Mouse (Mus musculus) adrenal gland, adult (tissue): ENCODE measurements around the gene Tmtc2.

Experiments used
- DNase-seq, 2 experiments: peaks; one replicate each; pipeline ENCODE4 v3.0.0; 2022 to 2023; ENCODE audit warnings: low spot score in 1 of 2; ENCODE audit not compliant: inconsistent age in 2 of 2

Gene Tmtc2

DNA sequence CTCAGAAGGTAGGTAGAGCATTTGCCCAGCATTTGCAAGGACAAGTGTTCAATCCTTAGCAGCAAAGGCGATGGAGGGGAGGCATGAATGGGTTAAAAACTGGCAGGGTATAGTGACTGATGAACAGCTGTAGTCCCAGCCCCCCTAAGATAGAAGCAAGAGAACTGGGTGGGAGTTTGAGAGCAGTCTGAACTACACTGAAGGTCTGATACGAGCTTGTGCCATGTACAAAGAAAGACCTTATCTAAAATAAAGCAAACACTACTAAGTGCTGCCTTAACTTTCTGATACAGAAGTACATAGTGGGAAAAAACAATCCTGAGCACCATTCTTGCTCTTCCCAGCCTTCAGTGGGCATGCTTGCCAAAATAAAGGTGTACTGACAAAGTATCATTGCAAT, 20.1 kb downstream of the Tmtc2 start:
- DNase-seq = no peak

DNA sequence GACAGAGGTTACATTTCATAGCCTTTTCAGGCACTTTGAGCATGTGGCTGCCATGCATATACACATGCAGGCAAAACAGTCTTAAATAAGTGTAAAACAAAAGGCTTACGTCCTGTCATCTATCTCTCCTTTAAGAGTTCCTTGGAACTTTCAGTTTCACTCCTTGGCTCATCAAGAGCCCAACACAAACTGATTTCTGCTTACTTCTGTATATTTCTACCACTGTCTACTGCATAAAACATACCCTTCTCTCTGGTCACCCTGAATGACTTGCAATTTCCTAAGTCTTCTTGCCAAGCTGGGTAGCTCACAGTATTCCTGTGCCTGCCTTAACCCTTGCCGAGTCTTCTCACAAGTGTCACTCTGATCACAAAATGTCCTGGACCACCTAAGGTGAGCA, 26.2 kb downstream of the Tmtc2 start:
- no peak for DNase-seq

DNA sequence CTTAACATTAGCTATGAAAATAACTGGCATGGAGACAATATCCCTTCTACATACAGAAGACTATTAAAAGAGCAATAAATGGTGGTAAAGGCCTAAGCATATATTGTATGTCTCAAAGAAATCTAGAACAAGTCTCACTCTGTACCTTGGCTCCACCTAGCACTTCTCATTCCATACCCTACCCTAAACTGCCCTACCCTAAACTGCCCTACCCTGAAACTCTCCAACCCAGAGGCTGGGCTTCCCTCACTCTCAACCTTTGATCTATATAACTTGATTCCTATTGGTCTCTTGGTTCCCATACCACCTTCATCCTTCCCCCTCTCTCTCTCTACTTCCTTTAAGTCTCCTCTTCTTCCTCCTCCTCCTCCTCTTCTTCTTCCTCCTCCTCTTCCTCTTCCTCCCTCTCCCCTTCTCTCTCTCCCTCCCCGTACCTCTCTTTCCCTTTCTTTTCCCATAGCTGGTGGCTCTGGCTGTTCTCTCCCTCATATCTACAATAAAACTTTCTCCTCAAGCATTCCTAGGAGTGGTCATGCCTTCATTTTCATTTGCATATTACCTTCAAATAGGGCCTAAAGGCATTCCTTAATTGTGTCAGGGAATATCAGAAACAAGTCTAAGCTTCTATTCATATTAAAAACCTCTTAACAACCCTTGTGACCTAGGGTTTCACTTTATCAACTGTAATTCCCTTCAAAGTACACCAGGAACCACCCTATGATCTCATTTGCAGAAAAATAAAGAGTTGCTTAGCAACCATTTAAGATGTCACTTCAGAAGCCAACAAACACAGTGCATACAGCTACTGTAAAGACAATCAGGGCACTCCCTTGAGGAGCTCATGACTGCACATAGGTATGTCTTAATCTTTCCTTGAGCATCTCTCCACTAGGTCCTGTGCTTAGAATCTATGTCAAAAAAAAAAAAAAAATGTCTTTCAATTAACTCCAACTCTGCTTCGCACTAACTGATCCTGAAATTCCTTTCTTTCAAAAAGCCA, 29.9 kb downstream of the Tmtc2 start:
- DNase-seq = no peak

DNA sequence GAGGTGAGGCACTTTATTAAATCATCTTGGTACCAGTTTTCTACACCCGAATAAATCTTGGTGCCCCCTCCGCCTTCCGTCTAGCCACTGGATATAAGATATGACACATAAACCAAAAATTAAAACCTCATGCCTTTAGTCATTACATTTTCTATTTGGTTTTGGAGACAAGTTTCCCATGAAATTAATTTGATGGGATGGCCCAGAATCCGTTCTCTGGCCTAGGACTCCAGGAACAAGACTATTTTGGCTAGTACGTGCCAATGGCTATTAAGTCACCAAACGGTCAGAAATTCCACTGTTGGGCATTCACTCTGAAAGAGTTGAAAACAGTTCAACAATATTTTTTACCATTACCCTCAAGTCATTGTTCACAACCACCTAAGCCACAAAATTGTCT, 32.2 kb downstream of the Tmtc2 start:
- no peak for DNase-seq

DNA sequence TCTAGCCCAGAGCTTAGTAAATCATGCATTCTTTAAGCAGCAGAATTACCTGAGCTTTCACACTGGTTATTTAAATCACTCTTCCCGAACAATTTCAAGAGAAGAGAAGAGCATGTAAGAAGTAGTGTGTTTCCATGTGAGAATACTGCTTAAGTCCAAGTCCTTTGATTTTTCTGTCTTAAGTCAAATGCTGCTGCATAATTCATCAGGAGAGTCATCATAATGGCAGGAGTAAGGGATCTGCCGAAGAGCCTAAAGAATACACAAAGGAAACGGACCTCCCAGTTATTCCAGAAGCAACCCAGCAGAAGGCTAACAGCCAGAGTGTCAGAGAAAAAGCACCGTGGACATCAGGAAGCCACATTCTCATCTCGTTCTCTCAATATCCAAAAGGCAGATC, 34.6 kb downstream of the Tmtc2 start:
- DNase-seq = no peak

DNA sequence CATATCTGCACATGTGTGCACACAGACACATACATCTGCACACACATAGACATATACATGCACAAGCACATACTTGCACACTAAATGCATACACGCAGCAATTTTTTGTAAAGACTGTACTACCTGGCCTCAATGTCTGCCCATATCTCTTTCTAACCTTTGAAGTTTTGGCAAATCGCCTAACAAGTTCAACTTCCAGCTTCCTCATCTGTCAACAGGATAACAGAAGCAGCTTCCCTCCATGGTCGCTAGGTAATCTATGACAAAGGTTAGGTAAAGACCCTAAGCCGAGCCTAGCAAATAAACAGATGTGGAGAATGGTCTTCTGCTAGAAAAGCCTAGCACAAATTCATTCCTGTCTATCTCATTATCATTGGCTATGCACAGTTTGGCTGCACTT, 37.3 kb downstream of the Tmtc2 start:
- DNase-seq = no peak

DNA sequence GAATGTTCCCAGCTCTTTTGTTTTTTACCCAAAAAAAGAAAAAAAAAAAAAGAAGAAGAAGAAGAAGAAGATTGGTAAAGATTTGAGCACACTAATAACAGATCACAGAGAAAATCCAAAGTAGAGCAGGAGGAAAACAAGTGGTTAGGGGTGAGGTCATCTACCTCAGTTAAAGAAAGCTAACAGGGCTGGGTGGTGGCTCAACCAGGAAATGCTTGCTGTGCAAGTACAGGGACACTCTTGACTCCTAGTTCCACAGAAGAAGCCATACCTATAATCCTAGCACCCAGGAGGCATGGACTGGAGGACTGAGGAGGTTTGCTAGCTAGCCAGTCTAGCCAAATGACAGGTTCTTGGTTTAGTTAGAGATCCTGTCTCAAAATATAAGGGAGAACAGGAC, 38.4 kb downstream of the Tmtc2 start:
- no peak for DNase-seq

DNA sequence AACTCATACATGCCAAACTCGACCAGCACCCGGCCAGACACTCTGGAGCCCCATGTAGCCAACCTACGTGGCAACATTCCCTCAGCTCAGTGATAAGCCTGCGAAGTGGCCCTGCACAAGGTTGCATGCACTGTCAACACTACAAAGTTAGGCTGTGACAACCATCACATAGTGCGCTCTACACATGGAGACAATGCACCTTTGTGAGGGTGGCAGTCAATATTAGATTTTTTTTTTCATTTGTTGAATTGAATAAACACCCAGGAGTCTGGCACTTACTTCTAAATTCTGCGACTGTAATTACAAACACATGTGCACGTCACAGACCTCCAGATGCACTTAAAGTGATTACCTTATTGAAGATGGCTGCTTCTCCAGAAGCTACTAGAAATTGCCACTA, 41.5 kb downstream of the Tmtc2 start:
- DNase-seq = no peak

DNA sequence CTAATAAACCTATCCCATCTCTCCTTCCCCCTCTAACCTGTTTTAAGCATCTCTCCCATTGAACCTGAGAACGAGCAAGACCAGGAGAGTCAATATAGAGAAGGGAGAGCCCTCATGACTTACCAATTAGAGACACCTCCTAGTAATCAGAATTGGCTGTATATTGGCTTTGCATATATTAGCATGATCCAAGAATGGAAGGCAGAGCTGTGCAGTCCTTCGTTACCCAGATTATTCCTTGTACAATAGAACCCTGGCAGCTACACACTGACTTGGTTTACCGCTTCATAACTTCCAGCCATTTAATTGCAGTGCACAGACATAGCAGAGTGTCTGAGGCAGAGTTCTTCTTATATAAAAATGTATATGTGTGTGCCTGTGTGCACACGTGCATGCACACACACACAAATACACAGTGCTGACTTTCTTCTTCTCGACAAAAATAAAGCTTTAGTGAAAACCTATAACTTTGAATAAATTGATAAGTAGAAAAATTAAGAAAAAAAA, 42.2 kb downstream of the Tmtc2 start:
- DNase-seq = no peak

DNA sequence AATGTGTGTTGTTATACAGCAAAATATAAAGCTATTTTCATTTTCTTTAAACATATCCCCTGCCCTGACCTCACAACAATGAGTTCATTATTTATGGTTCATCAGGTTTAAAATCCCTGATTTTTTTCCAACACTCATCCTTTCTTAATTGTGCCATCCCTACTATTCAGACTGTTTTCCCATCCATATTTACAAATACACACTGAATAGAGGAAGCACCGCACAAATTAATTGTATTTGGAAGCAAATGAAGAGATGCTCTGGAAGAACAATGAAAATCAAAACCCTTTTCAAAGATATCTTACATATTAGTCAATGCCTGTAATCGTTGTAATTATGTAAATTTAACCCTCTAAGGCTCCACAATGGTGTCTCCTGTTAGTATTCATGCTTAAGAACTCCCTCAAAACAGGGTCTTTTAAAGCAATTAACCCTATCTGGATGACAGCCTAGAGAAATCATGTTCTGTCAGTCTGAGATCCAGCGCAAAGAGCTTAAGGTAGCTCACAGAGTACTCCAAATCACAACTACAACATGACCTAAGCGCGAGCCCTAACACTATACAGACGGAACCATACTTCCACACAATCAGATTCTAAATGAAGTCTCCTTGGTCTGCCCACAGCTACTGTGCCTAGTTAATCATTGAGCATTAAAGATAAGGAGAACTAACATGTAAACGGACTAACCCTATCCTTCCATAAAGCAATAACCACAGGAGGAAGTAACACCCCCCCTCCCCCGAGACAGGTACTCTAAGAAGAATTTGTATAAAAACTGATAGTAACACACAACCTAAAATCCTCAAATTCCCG, 43.0 kb downstream of the Tmtc2 start:
- DNase-seq = no peak

DNA sequence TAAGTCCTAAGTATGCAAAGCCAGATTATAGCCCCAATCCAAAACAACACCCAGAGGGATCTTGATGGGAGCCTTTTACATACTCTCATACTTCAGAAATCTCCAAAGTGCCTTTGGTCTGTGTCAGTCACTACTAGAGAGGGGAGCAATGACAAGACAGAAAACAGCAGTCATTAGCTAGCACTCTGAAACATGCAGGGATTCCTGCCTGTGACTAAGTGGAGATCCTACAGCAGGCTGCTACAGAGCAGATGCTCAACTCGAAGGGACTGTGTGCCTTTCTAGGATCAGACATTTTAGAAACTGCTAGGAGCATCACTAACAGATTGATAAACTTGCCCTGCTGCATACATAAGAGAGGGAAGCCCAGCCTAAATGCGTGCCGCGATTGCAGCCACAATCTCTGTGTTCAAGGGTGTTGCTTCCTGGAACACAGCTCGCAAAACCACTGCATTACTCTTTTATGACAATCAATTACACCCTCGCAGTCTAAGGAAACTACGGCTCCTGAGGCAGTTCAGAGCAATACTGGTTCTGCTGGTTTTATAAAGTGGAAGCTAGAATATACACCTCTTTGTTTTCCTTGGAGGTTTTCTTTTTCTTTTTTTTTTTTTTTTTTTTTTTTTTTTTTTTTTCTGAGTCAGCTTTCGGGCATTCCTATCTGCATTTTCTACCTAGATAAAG, 50.7 kb downstream of the Tmtc2 start:
- peak in 1 of 2 experiments; percentile 32 for DNase-seq

DNA sequence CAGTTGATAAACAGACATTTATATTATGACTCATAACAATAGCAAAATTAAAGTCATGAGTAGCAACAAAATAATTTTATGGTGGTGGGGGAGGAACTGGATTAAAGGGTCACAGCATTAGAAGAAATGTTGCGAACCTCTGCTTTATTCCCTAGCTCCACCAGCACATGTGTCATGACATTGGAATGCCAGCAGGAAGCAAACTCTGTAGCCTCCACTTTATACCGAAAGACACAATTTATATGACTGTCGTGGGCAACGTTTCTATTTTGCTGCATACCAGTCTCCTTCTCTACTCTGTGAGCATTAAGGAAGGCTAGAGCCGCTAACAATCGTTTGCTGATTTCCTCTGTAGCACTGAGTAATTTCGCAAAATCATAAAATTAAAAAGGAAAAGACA, 51.8 kb downstream of the Tmtc2 start:
- no peak for DNase-seq

DNA sequence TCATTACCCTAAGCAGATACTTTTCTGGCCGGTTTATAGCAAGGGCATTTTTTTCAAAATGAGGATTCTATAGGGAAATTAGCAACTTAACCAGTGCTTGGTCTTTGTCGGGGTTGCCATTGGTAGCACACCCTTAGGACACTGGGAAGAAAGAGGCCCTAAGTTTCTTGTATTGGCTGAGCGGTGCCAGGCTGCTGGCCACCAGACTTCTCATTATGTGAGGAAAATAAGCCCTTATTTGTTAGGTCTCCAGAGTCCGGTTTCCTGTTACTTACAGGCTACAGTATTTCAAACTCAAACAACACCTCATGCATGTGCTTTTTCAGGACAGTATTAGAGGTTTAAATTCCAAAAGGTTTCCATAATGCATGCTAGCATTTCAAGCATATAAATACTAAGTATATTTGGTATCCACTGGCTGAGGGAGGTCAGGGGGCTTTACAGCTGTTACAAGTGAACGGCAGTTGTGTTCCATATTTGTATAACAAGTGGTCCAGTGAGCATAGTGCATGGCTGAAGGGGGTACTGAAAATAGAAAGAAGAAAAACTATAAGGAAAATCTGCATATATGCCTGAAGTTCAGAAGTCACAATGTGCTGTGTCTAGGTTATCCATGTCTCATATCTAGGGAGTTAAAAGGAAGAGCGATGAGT, 55.0 kb downstream of the Tmtc2 start:
- DNase-seq = no peak

DNA sequence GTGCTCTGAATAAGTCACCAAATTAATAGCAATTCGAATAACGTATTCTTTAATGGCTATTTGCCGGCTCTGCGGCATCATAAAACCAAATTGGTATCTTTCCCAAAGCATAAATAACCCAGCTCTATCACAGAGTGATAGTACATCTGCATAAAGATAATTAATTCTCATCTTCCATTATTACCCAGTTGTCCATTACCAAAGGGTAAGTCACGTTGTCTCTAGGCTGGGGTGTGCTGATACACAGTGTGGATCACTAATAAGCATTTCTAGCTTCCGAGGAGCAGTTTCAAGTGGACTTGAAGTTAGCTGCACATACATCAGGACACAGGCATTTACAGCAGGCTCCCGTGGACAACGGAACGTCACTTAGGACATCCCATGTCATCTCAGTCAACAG, 56.1 kb downstream of the Tmtc2 start:
- no peak for DNase-seq

DNA sequence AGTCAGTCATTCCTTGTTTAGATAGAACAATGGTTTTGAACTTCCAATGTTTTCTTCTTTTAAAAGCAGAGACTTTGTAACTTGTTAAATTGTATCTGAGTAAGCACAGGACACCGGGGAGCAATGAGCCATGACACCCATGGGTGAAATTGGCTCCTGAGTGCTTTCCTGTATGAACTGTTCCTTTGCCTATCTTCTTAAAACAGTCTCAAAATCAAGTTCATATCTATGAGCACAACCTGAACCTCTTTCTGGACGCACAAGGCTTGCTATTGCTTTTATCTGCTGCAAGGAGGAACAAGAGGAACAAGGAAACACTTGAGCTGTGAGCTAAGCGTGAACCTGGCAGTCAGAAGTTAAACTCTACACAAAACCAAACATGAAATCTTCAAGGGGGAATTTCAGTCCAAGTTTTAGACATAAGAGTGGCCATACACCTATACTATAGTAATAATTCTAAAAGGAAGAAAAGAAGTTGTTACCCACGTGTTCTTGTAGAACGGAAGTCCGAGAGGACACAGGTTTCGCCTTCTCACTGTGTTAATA, 60.4 kb downstream of the Tmtc2 start:
- no peak for DNase-seq

DNA sequence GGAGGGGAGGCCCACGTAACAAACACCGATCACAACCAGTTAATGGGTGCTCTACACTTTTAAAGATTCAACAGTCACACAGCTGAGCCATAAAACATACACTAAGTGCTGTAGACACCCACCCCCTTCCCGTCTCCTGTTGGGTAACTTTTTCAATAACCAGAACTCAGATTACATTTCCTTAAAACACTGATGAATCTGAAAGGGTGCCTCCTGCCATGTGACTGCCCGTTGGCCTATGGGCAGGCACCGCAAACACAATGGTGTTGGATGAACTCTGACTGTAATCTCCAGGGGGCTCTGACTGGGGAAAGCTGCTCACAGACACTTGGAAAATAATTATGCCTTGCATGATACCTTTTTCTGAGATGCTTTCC, 64.4 kb downstream of the Tmtc2 start:
- DNase-seq = no peak

DNA sequence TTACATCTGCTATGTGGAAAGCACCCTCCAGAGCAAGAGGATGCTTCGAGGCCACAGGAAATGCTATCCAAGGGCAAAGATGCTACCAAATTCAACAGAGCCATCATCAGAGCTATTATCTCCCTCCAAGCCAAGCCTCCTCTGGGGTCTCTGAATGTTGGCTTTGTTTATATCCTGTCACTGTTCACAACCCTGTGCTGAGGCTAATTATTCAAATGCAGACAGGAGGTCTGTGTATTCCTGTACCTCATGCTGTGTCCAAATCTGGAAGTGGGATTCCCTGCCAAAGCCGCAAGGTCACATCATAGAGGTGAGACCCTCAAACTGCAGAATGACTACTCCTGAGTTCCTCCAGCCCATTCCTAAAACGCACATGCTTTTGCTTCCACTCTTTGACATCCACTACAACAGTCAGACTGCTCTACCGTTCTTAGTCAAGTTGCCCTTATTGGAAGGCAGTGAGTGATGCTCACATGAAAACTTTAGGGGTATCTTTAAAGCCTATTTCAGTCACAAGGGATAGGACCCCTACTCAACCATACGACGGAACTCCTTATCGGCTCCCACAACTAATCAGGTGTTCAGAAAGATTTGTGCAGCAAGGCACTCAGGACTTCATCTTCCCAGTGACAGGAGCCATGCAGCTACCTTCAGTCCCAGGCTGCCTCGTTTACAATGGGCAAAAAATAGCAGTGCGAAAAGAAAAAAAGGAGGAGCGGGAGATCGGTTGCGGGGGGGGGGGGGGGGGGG, 64.9 kb downstream of the Tmtc2 start:
- DNase-seq = no peak

DNA sequence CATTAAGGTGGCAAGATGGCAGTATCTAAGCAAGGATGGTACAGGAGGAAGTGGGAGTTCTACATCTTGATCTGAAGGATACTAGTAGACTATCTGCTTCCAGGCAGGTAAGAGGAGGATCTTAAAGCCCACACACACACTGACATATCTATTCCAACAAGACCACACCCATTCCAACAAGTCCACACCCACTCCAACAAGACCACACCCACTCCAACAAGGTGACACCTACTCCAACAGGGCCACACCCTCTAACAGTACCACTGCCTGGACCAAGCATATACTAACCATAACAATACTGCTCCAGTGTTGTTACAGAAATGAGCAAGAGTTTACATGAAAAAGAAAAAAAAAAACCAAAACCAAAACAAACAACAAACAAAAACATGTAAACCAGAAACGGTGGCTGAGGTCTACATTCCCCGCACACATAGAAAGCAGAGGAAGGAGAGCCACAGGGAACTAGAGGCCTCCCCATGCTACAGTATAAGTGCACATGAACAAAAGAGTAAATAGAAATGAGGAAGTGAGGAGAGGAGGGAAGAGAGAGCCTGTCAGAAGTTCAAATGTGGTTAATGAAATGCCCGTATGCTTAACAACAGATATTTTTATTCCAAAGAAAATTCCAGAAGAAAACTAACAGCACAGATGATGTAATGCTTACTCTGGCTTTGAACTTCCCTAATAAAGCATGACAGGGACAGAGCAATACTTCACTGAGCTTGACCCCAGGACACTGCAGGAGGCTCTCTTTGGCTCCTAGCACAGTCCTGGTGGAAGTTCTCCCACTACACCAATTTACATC, 66.1 kb downstream of the Tmtc2 start:
- no peak for DNase-seq

DNA sequence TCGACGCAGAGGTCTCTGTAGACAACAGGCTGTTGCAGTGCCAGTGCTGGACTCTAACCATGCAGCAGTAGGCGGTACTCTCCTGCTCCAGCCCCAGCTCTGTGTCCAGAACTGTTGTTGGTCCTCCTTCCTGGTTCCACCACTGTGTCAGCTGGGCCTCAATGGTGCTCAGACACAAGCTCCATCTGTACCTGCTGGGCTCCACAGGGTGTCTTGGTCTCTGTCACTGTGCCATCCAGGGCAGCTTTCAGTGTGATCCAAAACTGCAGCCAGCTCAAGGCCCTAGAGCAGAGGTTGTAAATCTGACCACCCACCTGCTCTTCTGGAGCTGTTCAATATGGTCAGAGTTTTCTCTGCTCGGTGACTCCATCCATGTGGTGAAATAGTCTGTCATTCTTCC, 68.2 kb downstream of the Tmtc2 start:
- DNase-seq = no peak
